Mouse (Mus musculus): ENCODE results near the gene Ap3s2. TPM values are rescaled to one million over a fixed set of nuclear protein-coding genes. Genes with fewer than 3 reads are reported as not detected.

The Ap3s2 gene
- 8.4 and 9.6 TPM in 2 replicates for total RNA-seq (2017)

- peak; percentile 87 to 91 for ATAC-seq (replicated peaks in 1 of 2; ENCODE audit: insufficient read depth in 1 of 2, low FRiP score in 2 of 2, low TSS enrichment in 1 of 2, low read depth in 1 of 2, poor library complexity in 2 of 2, severe bottlenecking in 2 of 2)
Observed at GRCm38 (mm10) chr7:79920344-79920983, at the start of gene Ap3s2. Gene Ap3s2 (minus strand): TSS chr7:79920649.

- no peak for ATAC-seq (replicated peaks in 1 of 2; ENCODE audit: insufficient read depth in 1 of 2, low FRiP score in 2 of 2, low TSS enrichment in 1 of 2, low read depth in 1 of 2, poor library complexity in 2 of 2, severe bottlenecking in 2 of 2)
Observed at GRCm38 (mm10) chr7:79968326-79968725, 47.9 kb upstream of the Ap3s2 start.

GRCm38 (mm10) chr7:79961600-79961999 is 41.2 kb upstream of the Ap3s2 start:
- no peak for ATAC-seq (replicated peaks in 1 of 2; ENCODE audit: insufficient read depth in 1 of 2, low FRiP score in 2 of 2, low TSS enrichment in 1 of 2, low read depth in 1 of 2, poor library complexity in 2 of 2, severe bottlenecking in 2 of 2)

- no peak for ATAC-seq (replicated peaks in 1 of 2; ENCODE audit: insufficient read depth in 1 of 2, low FRiP score in 2 of 2, low TSS enrichment in 1 of 2, low read depth in 1 of 2, poor library complexity in 2 of 2, severe bottlenecking in 2 of 2)
Observed at GRCm38 (mm10) chr7:79956131-79956530, 35.7 kb upstream of the Ap3s2 start.

GRCm38 (mm10) chr7:79954890-79955289 is 34.4 kb upstream of the Ap3s2 start:
- no peak for ATAC-seq (replicated peaks in 1 of 2; ENCODE audit: insufficient read depth in 1 of 2, low FRiP score in 2 of 2, low TSS enrichment in 1 of 2, low read depth in 1 of 2, poor library complexity in 2 of 2, severe bottlenecking in 2 of 2)

GRCm38 (mm10) chr7:79951038-79951437 is 30.6 kb upstream of the Ap3s2 start:
- ATAC-seq (replicated peaks in 1 of 2; ENCODE audit: insufficient read depth in 1 of 2, low FRiP score in 2 of 2, low TSS enrichment in 1 of 2, low read depth in 1 of 2, poor library complexity in 2 of 2, severe bottlenecking in 2 of 2), result no peak

- ATAC-seq (replicated peaks in 1 of 2; ENCODE audit: insufficient read depth in 1 of 2, low FRiP score in 2 of 2, low TSS enrichment in 1 of 2, low read depth in 1 of 2, poor library complexity in 2 of 2, severe bottlenecking in 2 of 2), result no peak
Observed at GRCm38 (mm10) chr7:79950236-79950635, 29.8 kb upstream of the Ap3s2 start.

GRCm38 (mm10) chr7:79935511-79936205 is 15.2 kb upstream of the Ap3s2 start:
- peak; percentile 32 to 42; a peak in 1 of 4 replicates for ATAC-seq (replicated peaks in 1 of 2; ENCODE audit: insufficient read depth in 1 of 2, low FRiP score in 2 of 2, low TSS enrichment in 1 of 2, low read depth in 1 of 2, poor library complexity in 2 of 2, severe bottlenecking in 2 of 2)

GRCm38 (mm10) chr7:79934862-79935510 is 14.5 kb upstream of the Ap3s2 start, which contains the start of gene Arpin:
Gene Arpin (minus strand): TSS chr7:79935359.
- ATAC-seq (replicated peaks in 1 of 2; ENCODE audit: insufficient read depth in 1 of 2, low FRiP score in 2 of 2, low TSS enrichment in 1 of 2, low read depth in 1 of 2, poor library complexity in 2 of 2, severe bottlenecking in 2 of 2), result peak; percentile 29 to 42; a peak in 3 of 4 replicates

GRCm38 (mm10) chr7:79934461-79934860 is 14.0 kb upstream of the Ap3s2 start:
- no peak for ATAC-seq (replicated peaks in 1 of 2; ENCODE audit: insufficient read depth in 1 of 2, low FRiP score in 2 of 2, low TSS enrichment in 1 of 2, low read depth in 1 of 2, poor library complexity in 2 of 2, severe bottlenecking in 2 of 2)

GRCm38 (mm10) chr7:79928516-79929052 is 8.1 kb upstream of the Ap3s2 start:
- no peak for ATAC-seq (replicated peaks in 1 of 2; ENCODE audit: insufficient read depth in 1 of 2, low FRiP score in 2 of 2, low TSS enrichment in 1 of 2, low read depth in 1 of 2, poor library complexity in 2 of 2, severe bottlenecking in 2 of 2)

- peak; percentile 32 to 58; a peak in 2 of 4 replicates for ATAC-seq (replicated peaks in 1 of 2; ENCODE audit: insufficient read depth in 1 of 2, low FRiP score in 2 of 2, low TSS enrichment in 1 of 2, low read depth in 1 of 2, poor library complexity in 2 of 2, severe bottlenecking in 2 of 2)
Observed at GRCm38 (mm10) chr7:79914556-79914955, 5.9 kb downstream of the Ap3s2 start.

GRCm38 (mm10) chr7:79907356-79907755 is 13.1 kb downstream of the Ap3s2 start:
- no peak for ATAC-seq (replicated peaks in 1 of 2; ENCODE audit: insufficient read depth in 1 of 2, low FRiP score in 2 of 2, low TSS enrichment in 1 of 2, low read depth in 1 of 2, poor library complexity in 2 of 2, severe bottlenecking in 2 of 2)

- ATAC-seq (replicated peaks in 1 of 2; ENCODE audit: insufficient read depth in 1 of 2, low FRiP score in 2 of 2, low TSS enrichment in 1 of 2, low read depth in 1 of 2, poor library complexity in 2 of 2, severe bottlenecking in 2 of 2), result no peak
Observed at GRCm38 (mm10) chr7:79906914-79907313, 13.5 kb downstream of the Ap3s2 start.

GRCm38 (mm10) chr7:79905193-79905592 is 15.3 kb downstream of the Ap3s2 start:
- ATAC-seq (replicated peaks in 1 of 2; ENCODE audit: insufficient read depth in 1 of 2, low FRiP score in 2 of 2, low TSS enrichment in 1 of 2, low read depth in 1 of 2, poor library complexity in 2 of 2, severe bottlenecking in 2 of 2), result no peak

GRCm38 (mm10) chr7:79903160-79903792 is 17.2 kb downstream of the Ap3s2 start:
- no peak for ATAC-seq (replicated peaks in 1 of 2; ENCODE audit: insufficient read depth in 1 of 2, low FRiP score in 2 of 2, low TSS enrichment in 1 of 2, low read depth in 1 of 2, poor library complexity in 2 of 2, severe bottlenecking in 2 of 2)

GRCm38 (mm10) chr7:79900753-79901152 is 19.7 kb downstream of the Ap3s2 start:
- ATAC-seq (replicated peaks in 1 of 2; ENCODE audit: insufficient read depth in 1 of 2, low FRiP score in 2 of 2, low TSS enrichment in 1 of 2, low read depth in 1 of 2, poor library complexity in 2 of 2, severe bottlenecking in 2 of 2), result peak in 1 of 2 experiments; percentile 36; a peak in 2 of 4 replicates
